Mouse (Mus musculus) c-Kit-positive CD71-negative TER-119-negative erythroid progenitor cells, embryonic 14.5 days (primary cell): ENCODE results near the gene Vdr.

Experiments used
- DNase-seq: peaks from one replicate; pipeline ENCODE4 v3.0.0-alpha.2; 2013; ENCODE audit warnings: low read depth

Vdr gene

GRCm38 (mm10) chr15:97910530-97910929 lies at the start of gene Vdr:
Gene Vdr, minus strand, starts transcription at chr15:97910630.
- DNase-seq = no peak

DNA sequence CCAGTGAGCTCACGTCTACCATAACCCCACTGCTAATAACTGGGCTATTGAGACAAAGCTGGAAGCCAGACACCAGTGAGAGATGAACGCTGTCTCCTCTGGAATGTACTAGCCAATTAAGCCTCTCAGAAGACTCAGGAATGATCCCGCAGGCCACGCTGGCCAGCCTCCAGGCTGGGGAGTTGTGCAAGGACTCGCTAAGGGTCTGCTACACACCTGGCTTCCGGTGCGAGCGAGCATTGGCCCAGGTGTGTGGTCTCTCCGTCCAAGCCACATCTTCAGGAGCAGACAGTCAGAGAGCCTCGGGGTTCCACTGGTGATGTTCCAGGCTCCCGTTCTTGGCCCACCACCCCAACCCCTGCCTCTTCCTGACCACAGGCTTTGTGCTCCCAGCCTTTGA lies 46.0 kb upstream of the Vdr start:
- DNase-seq = no peak

DNA sequence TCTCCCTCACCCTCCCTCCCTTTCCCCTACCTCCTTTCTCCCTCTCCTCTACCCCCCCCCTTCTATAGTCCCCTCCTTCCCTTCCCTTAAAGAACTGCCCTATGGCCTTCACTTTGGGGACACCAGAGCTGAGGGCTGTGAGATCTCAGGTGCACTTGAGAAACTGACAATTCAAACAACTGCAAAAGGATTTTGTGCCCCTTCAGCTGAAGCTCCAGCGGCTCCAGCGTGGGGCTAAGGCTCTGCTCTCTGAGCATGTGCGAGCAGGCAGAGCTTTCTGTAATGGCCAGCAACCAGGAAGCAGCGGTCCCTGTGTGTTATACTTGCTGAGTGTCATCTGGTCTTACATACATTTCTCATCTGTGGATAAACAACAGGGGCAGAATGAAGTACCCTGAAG lies 45.3 kb upstream of the Vdr start:
- no peak for DNase-seq

GRCm38 (mm10) chr15:97955286-97955685 lies 44.9 kb upstream of the Vdr start:
- no peak for DNase-seq

DNA sequence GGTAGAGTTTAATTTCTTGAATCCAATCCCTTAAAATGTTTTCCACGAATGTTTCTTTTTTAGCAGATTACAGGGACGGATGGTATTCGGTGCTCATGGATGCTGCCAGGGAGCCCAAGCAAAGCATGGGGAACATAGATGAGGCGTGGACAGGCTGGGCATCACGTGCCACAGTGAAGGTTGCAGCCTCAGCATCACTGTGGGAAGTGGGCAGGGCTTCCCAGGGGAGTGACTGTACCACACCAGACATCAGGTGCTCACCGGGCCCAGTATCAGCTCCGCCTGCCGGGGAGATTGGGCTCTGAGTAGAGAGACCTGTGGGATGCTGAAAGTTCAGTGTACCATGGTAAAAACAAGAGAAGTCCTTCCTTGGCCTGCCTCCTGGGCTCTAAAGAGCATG lies 44.2 kb upstream of the Vdr start:
- DNase-seq = no peak

DNA sequence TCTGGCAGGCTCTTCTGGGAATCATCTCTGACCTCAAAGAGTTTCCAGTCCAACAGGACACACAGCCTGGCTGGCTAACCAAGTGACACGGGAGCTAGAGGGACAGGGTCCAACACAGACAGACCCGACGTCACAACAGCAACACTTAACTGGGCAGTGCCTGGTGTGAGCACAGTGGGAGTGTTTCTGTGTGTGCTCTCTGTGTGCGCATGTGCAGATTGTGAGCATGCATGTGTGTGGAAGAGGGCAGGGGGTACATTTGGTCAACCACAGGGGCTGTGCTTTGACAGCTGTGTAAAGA lies 42.4 kb upstream of the Vdr start:
- no peak for DNase-seq

GRCm38 (mm10) chr15:97952137-97952888 lies 41.9 kb upstream of the Vdr start:
- DNase-seq = peak; percentile 59

DNA sequence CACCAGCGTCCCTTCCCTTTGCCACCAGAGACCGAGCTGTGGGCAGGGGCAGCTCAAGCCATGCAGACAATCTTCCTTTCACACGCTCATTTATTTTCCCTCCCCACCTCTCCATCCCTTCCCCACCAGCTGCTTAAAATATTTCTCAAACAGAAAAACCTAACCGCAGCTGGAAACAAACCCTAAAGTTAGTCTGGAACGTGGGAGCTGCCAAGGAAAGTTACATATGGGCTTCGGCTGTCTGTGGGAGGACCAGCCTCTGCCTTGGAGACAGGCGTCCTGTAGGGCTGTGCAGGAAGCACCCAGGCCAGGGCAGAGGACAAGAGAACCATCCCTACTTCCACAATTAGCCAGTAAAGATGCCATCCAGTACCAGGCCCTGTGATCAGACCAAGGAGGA lies 39.8 kb upstream of the Vdr start:
- no peak for DNase-seq

DNA sequence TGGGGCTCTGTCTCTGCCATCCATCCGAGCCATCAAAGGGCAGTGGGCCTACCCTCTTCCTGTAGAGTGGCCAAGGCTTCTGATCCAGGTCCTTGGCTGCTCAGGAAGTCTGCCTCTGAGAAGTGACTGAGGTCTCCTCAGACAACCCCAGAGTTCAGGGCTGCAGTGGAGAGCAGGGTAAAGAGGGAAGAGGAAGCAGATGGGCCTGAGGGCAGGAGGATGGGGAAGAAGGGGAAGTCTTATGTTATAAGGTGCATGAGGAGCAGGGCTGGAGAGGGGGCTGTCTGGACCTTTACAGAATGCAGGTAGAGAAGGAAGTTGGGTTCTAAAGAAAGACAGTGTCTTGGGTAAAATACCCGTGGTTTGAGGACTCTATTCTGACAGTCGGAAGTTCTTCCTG lies 39.3 kb upstream of the Vdr start:
- DNase-seq = peak; percentile 24

GRCm38 (mm10) chr15:97948720-97949119 lies 38.3 kb upstream of the Vdr start:
- DNase-seq = no peak

DNA sequence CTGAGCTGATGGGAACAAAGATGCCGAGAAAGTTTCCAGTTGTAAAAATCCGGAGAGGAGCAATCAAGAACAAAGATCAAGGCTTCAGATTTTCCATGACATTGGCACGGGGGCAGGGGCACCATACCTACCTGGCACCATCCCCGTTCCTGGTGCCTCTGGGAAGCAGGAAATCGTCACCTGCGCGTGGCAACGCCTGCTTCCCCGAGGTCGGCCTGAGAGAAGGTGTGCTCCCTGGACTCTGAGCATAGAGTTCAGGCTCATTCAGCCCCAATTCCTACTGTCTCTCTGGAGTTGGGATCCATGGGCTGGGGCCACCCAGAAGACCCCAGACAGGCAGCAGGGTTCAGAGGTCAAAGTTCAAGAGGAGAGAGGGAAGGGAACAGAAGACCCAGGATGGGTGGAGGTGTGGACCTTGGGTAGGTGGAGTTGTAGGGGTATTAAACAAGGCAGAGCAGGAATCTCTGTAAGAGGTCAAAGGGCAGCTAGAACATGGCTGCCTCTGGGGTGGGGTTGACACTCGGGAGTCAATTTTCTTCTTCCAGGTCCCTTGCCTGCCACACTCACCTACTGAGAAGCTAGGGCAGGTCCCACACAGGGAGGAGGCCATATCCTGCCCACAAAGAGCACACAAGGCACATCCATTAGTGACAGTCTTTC lies 35.4 kb upstream of the Vdr start:
- DNase-seq = no peak

DNA sequence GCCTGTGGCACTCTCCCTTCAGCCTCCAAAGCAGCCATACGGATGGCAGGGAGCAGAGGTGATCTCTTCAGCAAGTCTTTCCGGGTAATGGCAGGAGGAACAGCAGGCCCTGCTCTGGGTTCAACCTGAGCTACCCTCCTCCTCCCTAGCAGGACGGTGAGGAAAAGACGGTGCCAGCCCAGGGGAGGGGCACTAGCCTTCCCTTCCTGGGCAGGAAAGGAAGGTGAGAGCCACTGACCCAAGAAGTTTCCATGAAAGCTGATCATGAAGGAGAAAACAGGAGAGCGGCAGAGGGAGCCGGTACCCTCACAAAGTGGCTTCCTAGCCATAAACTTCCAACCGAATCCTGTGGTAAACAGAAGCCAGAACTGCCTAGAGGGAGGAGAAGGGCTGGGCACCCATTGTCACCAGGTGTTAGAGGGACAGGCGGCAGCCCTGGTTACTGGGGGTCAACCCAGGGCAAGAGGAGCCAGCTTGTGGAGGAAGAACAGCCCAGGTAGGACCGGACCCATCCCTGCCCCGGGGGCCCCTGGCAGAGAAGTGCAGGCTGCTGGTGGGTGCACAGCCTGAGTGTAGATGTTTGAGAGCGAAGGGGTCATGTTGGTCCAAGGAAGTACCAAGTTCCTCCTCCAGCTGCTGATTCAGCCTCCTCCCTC lies 34.6 kb upstream of the Vdr start:
- DNase-seq = no peak

DNA sequence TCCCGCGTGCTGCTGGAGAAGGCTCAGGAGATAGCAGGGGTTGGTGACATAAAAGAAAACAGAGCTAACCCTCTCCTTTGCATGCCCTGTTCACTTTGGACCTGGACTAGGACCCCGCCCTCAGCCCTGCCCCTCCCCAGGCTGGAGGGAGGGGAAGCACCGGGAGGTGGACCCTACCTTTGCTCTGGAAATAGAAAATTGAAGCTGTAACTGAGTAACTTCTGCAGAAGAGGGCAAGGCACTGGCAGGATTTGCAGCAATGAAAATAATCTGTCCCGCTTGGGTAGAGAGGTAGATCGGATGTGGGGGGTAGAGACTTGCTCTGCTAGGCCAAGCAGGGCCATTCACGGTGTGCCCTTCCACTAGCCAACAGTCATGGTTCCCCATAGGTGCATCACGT lies 32.9 kb upstream of the Vdr start:
- no peak for DNase-seq

DNA sequence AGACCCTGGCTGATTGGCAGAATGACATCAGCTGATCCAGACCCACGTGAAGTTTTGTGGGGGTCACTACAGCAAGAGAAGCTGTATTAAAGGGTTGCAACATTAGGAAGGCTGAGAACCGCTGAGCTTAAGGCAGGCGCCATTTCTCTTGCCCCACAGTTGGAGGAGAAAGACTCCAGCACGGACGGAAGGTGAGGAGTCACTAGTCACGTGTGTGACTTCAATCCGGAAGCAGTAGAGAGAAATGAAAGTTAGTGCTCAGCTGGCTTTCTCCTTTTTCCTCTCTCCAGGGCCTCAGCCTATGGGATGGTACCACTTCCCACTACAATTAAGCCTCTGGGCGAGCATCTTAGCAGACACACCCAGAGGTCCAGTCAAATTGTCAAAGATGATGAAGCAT lies 32.1 kb upstream of the Vdr start:
- no peak for DNase-seq

GRCm38 (mm10) chr15:97941306-97941705 lies 30.9 kb upstream of the Vdr start:
- no peak for DNase-seq

GRCm38 (mm10) chr15:97940088-97940487 lies 29.7 kb upstream of the Vdr start:
- DNase-seq = no peak

DNA sequence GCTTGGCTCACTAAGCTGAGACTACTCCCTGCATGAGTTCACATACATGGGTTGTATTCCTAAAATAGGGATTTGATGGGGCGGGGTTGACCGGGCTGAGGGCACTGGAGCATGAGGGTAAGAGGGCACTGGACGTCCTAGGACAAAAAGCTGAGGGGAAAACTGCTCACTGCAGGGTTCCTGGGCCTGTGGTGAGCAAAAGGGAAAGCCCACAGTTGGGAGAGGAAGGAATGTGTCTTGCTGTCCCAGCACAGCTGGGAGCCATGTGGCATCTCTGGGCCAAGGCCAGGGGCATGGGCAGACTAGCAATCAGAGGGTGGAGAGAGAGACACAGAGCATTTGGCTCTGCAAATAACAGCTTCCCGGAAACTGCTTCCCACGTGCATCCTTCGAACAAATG lies 28.1 kb upstream of the Vdr start:
- no peak for DNase-seq

DNA sequence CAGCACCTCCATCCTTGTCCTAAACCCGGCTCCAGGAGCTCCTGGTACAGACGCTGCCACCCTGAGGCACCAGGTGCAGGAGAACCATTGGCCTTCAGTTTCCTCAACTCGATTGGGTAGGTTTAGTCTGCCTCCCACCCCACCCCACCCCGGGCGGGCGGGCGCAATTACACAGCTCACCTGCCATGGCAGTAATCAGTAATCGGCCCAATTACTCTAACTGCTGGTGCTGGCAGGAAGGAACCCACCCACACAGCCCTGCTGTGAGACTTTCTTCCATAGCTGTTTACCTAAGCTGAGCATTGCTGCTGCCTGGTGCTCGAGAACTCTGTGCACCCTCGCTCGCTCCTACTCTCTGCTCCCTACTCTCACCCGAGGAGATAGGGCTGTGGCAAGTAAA lies 22.0 kb upstream of the Vdr start:
- DNase-seq = no peak

- no peak for DNase-seq
These were observed 18.9 kb upstream of the Vdr start for GRCm38 (mm10) chr15:97929259-97929824.

GRCm38 (mm10) chr15:97927821-97928220 lies 17.4 kb upstream of the Vdr start:
- no peak for DNase-seq

GRCm38 (mm10) chr15:97927018-97927417 lies 16.6 kb upstream of the Vdr start:
- DNase-seq = no peak

DNA sequence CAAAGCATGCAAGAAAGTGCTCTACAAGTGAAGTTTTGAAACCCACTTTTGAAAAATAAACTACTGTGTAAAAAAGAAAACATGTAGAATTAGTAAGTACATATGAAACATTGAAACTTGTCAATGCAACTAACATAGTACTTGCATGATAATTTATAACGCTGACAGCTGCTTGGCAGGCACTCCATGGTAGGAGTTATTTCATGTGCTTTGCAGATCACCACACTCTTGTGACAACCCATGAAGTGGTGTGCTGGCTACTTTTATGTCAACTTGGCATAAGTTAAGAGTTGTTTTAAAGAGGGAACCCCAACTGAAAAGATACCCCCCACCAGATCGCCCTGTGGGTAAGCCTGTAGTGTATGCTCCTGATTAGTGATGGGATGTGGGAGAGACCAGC lies 12.0 kb upstream of the Vdr start:
- no peak for DNase-seq

GRCm38 (mm10) chr15:97921796-97922195 lies 11.4 kb upstream of the Vdr start:
- no peak for DNase-seq
